Mouse (Mus musculus) cerebellum, adult 18-20 months (tissue): ENCODE data around the gene Slc22a4.
"Not testable (repeated sequence)": the region's sequence is repeated elsewhere in the genome, so short reads cannot be mapped to it uniquely, and the experiment has no call there.

Source experiments
- DNase-seq, 2 experiments: peaks; one replicate each; pipeline ENCODE4 v3.0.0; 2021

Slc22a4 gene

DNA sequence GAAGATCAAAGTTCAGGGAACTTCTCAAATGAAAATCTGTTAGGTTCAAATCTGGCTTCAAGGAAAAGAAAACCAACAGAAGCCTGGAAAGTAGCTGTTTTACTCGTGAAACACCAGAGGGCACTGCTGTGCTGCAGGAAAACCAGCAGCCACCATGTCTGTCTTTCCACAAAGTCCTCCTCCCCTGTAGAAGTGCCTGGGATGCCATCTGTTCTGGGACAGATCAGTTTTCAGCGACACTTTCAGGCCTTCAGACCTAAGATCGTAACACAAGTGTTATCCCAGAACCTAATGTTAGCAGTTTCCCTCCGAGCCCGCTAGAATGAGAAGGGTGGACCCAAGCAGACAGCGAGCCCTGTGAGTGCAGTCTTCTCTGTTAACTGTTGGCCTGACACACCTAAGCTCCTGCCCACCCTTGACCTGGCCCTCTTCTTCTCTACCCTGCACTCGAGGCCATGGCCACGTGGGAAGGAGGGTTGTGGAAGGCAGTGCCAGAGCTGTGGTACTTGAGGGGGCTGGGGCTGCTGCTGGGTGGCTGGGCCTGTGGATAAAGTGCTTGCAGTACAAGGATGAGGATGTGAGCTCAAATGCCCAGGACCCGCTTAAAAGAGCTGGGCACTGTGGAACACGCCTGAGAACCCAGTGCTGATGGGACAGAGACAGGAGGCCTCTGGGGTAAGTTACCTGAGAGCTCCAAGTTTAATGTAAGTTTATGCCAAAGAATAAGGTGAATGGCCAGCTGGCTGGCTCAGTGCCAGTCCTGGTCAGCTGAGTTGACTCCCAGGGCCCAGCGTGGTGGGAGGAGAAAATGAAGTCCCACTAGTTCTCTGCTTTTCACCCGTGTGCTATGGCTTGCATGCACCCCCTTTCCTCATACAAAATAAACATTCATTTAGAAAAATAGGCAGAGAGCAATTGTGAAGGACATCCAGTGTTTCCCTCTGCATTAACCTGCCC lies 24.9 kb downstream of the Slc22a4 start:
- peak; percentile 83 to 88 for DNase-seq

- peak; percentile 83 to 86 for DNase-seq
Measured at GRCm38 (mm10) chr11:54002147-54002760, 25.6 kb downstream of the Slc22a4 start.

- no peak for DNase-seq
Measured at GRCm38 (mm10) chr11:53997661-53998060, 30.2 kb downstream of the Slc22a4 start.

DNA sequence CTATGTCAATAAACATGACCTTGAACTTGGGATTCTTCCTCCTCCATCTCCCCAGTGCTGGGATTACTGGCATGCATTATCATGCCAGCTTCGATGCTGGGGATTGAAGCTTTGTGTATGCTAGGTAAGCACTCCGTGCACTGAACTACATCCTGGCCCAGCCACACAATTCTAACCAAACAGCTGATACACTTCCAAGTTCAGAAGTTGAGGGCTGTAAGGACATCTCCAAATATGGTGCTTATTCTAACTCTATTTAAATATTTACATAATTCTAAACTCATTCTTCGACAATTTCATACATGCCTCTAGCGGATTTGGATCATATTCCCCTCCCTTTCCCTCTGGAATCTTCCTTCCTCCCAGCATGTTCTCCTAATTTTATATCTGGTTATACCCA lies 35.6 kb downstream of the Slc22a4 start:
- no peak for DNase-seq

DNA sequence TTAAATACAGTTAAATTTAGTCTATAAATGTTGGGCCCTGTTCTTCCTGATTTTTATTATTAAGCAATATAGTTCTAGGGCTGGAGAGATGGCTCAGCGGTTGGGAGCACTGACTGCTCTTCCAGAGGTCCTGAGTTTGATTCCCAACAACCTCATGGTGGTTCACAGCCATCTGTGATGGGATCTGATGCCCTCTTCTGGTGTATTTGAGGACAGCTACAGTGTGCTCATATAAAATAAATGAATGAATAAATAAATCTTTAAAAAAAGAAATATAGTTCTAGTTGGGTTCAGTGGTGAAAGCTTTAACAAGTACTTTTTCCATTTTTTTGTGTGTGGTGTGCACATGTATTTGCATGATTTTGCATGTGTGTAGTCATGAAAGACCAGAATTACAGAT lies 38.7 kb downstream of the Slc22a4 start:
- no peak for DNase-seq

DNA sequence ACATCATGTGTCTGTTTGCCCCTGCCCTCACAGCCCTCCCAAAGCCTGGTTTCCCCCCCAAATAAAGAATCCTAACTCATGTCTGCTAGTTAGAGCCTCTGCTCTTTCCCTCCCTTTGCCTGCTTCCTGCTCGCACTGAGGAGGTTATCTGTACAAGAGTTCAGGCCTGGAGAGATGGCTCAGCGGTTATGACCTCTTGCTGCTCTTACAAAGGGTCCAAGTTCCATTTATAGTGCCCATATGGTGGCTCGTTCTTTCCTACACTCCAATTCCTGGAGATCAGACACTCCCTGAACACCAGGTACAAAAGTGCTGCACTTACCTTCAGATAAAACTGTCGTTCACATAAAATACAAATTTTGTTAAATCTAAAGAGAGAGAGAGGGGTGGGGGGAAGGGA lies 39.8 kb downstream of the Slc22a4 start:
- DNase-seq = no peak

GRCm38 (mm10) chr11:53981396-53981795 lies 46.5 kb downstream of the Slc22a4 start:
- DNase-seq = no peak

DNA sequence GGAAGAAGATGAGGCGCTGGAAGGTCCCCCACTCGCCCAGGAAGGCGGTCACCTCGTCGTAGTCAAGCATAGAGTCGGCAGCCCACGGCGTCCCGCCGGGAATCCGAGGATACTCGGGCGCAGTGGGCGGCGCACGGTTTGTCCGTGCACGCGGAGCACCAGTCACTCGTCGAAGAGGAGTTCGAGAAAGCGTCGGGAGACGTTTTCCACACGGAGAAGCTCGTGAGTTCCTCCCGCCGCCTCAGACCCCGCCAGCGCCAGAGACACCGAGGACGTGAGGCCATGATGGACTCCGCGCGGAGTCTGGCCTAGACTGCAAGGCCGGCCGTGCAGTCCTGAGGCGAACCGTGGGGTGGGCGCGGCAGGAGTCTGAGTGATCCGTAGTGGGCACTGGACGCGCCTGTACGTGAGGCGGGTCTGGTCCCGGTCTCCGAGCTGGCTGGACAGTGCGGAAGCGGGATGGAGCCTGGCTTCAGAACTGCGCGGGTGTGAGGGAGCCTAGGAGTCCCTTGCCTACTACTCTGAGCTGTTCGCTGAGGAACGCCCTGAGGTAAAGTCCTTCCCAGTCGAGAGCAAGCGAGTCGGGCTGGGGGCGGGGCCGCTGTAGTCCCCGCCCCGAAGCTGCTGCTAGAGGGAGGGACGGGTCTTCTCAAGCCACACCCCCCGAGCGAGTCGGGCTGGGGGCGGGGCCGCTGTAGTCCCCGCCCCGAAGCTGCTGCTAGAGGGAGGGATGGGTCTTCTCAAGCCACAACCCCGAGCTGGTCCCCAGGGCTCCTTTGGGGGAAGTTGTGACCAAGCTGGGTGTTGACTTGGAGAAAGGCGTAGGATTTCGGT lies 47.9 kb downstream of the Slc22a4 start, which contains the start of gene Slc22a21:
Gene Slc22a21, minus strand, starts transcription at position 545 of the 834 bp plus-strand sequence.
- peak; percentile 38 to 42 for DNase-seq

DNA sequence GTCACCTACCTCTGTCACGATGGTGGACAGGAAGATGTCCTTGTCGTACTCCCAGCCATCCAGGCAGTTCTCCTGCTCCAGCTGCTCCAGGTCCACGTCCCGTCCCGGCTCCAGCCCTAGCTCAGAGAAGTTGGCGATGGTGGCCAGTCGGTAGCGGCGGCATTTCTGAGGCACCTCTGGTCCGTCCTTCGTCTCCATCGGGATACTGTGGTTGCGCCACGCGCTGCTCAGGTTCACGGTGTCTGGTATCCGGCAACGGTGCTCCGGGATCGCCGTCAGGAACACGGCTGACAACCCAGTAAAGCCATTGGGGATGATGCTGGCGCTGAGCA lies 48.5 kb downstream of the Slc22a4 start:
- peak in 1 of 2 experiments; percentile 33 for DNase-seq

DNA sequence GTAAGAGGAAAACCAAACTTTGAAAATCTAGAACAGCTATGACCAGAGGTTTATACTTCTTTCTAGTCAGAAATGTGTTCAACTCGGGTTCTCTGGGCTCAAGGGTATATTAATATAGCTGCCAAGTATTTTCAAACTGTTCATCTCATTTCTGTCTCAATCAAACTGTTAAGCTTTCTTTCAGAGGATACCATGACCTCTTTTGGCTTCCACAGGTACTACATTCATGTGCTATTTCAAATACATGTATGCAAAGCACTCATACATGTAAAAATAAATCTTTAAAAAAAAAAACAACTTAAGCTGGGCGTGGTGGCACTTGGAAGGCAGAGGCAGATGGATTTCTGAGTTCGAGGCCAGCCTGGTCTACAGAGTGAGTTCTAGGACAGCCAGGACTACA lies 50.2 kb downstream of the Slc22a4 start:
- DNase-seq = no peak

DNA sequence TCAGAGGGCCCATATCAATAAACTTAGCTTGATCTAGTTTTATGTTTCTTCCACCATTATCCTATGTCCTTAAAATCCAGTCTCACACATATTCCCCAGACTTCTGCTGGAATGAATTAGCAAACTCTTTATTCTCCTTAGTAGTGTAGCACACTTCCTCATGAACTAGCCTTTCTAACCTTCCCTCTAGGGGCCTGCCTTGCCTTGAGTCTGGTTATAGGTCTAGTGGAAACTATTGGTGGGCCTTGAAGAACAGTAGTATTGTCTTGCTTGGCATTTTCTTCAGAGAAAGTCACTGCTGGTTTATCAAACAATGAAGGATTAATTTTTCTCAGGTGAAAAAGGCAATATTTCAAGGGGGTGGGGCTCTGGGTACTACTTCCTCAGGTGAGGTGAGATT lies 52.3 kb downstream of the Slc22a4 start:
- DNase-seq = no peak

DNA sequence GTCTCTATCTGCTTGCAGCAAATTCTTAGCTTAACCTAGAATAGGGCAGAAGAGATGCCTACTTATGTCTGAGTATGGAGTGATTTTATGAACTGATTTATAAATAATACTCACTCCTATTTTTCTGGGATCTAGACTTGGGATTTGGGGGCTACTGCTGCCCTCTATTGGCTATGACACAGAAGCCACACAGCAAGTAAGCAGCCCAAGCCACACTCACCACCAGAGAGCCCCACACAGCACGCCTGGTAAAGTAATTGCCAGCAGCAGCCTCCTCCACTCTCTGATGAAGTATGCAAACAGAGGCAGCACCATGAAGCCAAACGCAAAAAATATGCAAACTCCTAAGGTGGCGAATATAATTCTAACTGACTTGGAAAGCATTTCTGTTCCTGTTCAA lies 68.9 kb downstream of the Slc22a4 start:
- DNase-seq = no peak

DNA sequence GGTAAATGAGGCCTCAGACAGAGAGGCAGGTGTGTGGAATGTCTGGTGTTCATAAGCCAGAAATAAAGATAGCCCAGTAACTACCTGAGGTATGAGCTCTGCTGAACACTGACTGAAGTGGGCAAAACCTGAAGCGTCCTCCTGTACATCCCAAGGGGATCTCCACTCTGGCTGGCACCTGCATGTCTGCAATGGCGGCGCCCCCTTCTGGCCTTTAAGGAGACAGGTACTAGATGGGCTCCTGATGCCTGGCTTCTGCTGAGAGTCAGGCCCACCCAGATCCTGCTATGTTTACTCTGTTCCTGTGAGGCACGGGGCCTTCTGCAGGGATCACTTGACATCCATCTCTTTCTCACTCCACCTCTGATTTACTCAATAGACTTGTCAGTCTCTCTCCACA lies 69.7 kb downstream of the Slc22a4 start:
- peak in 1 of 2 experiments; percentile 13 for DNase-seq

DNA sequence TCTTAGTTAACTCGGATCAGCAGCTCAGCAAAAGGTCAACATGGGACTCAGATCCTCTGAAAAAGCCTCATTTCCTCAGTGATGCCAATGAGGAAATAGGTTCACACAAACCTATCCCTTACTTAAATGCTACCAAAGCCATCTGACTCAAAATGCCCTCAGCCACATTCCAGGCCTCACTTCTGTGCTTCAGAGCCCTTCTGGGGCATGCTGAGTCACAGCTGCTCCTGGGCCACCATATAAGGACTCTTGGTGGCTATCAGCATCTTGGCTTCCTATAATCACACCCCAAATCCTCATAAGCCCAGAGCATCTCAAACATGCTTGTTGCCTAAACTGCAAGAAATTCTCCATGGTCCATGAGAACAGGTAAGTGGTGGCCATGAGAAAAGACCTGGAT lies 71.3 kb downstream of the Slc22a4 start:
- no peak for DNase-seq

- DNase-seq = no peak
Measured at GRCm38 (mm10) chr11:53954653-53955052, 73.2 kb downstream of the Slc22a4 start.

DNA sequence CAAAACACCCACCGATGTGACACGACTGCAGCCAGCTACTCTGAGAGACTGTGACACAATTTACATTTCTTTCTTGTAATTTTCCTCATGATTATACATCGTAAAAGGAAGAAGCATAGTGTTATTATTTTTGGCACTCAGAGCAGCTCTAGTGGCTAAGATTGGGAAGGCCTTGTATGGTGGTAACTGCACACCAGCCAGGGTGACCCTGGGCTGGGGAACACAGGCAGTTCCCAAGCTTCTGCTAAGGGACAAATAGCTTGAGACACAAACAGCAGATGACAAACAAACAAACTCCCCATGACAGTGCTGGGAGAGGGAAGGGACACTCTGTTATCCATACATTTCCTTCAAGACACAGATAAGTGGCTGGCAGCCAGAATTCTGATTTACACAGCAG lies 77.8 kb downstream of the Slc22a4 start:
- not testable (repeated sequence) for DNase-seq
